Mouse (Mus musculus) forebrain, embryonic 15.5 days (tissue): Measurements from ENCODE around the gene Cox8c. TPM values are rescaled to one million over a fixed set of nuclear protein-coding genes. Genes with fewer than 3 reads are reported as not detected.

ENCODE experiments used
- ATAC-seq: fragments of 200-750 bp; cut with Nextera tagmentation; replicated peaks from 2 replicates; pipeline ENCODE4 v1.8.0; 2017; ENCODE audit warnings: mild to moderate bottlenecking, moderate TSS enrichment, moderate library complexity
- H3K27ac ChIP-seq: fragments of 300-500 bp; sonication (generic); replicated peaks from 2 replicates; pipeline ENCODE4 v1.5.1; 2015; ENCODE audit warnings: mild to moderate bottlenecking, inconsistent platforms
- H3K27me3 ChIP-seq: fragments of 300-500 bp; sonication (generic); 2 replicates; pipeline ENCODE4 v1.6.1; 2015; ENCODE audit warnings: inconsistent platforms
- H3K36me3 ChIP-seq: fragments of 300-500 bp; sonication (generic); 2 replicates; pipeline ENCODE4 v1.6.1; 2015; ENCODE audit warnings: mild to moderate bottlenecking, inconsistent platforms
- H3K4me1 ChIP-seq: fragments of 300-500 bp; sonication (generic); 2 replicates; pipeline ENCODE4 v1.6.1; 2015; ENCODE audit warnings: inconsistent platforms
- H3K4me2 ChIP-seq: fragments of 300-500 bp; sonication (generic); replicated peaks from 2 replicates; pipeline ENCODE4 v1.6.1; 2015; ENCODE audit warnings: mild to moderate bottlenecking, inconsistent platforms
- H3K4me3 ChIP-seq: fragments of 300-500 bp; sonication (generic); 2 replicates; pipeline ENCODE4 v1.5.1; 2015; ENCODE audit warnings: mild to moderate bottlenecking, inconsistent platforms
- H3K9ac ChIP-seq: fragments of 300-500 bp; sonication (generic); replicated peaks from 2 replicates; pipeline ENCODE4 v1.6.1; 2015; ENCODE audit warnings: mild to moderate bottlenecking, inconsistent platforms
- H3K9me3 ChIP-seq: fragments of 300-500 bp; sonication (generic); 2 replicates; pipeline ENCODE4 v1.6.1; 2016; ENCODE audit warnings: inconsistent platforms
- WGBS: fragments of 180-500 bp; shearing (Covaris S2); methylation state at CpG from one replicate; pipeline ENCODE4 v1.1.7; 2015; ENCODE audit warnings: mixed read lengths; 5-methylcytosine and 5-hydroxymethylcytosine counted together
- polyA plus RNA-seq: library from polyadenylated mRNA; unstranded; fragments of >200 nt; fragmentation: Nextera tagmentation; extraction: Ambion mirVana; gene quantifications from 2 replicates; pipeline ENCODE4 v1.2.1, GENCODE M21; 2015

Gene Cox8c
- not detected in 2 replicates for polyA plus RNA-seq

DNA sequence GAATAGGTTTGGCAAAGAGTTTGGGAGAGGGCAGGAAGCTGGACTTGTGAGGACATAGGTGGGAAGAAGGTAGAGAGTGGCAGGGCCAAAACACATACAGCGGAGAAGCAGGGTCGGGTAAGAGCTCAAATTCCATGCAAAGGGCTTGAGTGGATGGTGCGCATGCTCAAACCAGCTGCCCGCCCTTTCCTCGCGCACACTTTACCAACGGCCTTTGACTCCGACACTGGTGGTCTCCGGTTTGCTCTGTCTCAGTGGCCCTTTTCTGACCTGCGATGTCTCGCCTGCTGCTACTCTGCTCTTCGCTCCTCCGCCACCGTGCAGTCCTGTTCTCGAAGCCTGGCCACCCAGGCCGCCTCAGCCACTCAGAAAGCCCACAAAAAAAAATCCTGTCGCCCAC lies at the start of gene Cox8c:
TSS of gene Cox8c (plus strand) at position 226 of the 400 bp plus-strand sequence.
- no peak for ATAC-seq

DNA sequence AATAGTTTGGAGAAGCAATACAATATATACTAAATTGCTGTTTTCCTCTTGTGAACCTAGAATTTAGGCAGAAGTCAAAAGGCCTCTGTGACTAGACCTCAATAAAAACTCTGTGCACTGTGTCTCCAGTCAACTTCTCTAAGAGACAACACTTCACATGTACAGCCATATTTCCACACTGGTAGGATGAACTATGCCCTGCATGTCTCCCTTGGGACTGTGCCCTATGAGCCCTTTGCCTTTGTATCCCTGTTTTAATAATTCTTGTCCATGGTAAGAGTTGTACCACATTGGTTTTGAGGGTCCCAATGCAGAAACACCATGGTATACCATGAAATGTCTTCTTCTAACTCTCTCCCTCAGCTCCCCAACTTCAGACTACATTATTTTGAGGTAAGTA lies 38.3 kb upstream of the Cox8c start:
- Histone ChIP-seq H3K27me3 (no peaks in the 10 kb centered on the region), H3K27ac (no peak overlapping the region), H3K4me3 (no peak overlapping the region), H3K4me2 (no peak overlapping the region), H3K9me3 (no peaks in the 10 kb centered on the region), H3K9ac (no peak overlapping the region), H3K4me1 (no peaks in the 10 kb centered on the region; the same call in 1 of the 2 replicates), H3K36me3 (no peaks in the 10 kb centered on the region)
- ATAC-seq = no peak

More for the DNA sequence above, at the start of gene Cox8c:
- Histone ChIP-seq H3K36me3 (no peaks in the 10 kb centered on the region), H3K27ac (no peak within 1 kb of the TSS), H3K4me3 (no peak within 1 kb of the TSS), H3K27me3 (no peaks in the 10 kb centered on the region), H3K9ac (no peak within 1 kb of the TSS), H3K4me1 (0 out of 2 replicates have a peak, but pooled peaks cover 2% of the 10 kb centered on the region), H3K9me3 (no peaks in the 10 kb centered on the region), H3K4me2 (no peak within 1 kb of the TSS)
- WGBS = 94% methylated on average over 17 of the region's 17 CpGs

DNA sequence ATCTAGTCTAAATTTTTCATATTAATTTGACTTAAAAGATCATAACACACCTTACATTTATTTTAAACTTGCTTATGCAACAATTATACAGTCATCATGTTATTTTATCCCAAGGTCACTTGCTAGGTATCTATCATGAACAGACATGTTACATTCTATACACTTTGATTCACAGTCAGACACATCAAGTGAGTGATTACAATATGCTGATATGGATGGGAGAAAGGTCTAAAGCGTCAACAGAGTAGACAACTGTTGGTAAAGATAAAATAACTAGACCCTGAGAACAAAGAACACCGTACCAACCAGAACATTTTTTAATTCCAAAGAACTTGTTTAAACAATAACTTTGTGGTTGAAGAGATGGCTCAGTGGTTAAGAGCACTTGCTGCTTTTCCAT lies 29.3 kb upstream of the Cox8c start:
- Histone ChIP-seq H3K9ac (no peak overlapping the region), H3K9me3 (no peaks in the 10 kb centered on the region), H3K27ac (no peak overlapping the region), H3K36me3 (no peaks in the 10 kb centered on the region), H3K4me3 (no peak overlapping the region), H3K27me3 (no peaks in the 10 kb centered on the region), H3K4me1 (no peaks in the 10 kb centered on the region), H3K4me2 (no peak overlapping the region)
- WGBS = 94% methylated on average over 2 of the region's 2 CpGs
- ATAC-seq = no peak

GRCm38 (mm10) chr12:102870527-102870926 lies 28.6 kb upstream of the Cox8c start:
- Histone ChIP-seq H3K4me1 (peaks cover 4% of the 10 kb centered on the region), H3K27ac (no peak overlapping the region), H3K36me3 (no peaks in the 10 kb centered on the region), H3K4me2 (no peak overlapping the region), H3K9me3 (no peaks in the 10 kb centered on the region), H3K9ac (no peak overlapping the region), H3K27me3 (no peaks in the 10 kb centered on the region), H3K4me3 (no peak overlapping the region)
- 81% methylated on average over 1 of the region's 1 CpGs for WGBS
- no peak for ATAC-seq

DNA sequence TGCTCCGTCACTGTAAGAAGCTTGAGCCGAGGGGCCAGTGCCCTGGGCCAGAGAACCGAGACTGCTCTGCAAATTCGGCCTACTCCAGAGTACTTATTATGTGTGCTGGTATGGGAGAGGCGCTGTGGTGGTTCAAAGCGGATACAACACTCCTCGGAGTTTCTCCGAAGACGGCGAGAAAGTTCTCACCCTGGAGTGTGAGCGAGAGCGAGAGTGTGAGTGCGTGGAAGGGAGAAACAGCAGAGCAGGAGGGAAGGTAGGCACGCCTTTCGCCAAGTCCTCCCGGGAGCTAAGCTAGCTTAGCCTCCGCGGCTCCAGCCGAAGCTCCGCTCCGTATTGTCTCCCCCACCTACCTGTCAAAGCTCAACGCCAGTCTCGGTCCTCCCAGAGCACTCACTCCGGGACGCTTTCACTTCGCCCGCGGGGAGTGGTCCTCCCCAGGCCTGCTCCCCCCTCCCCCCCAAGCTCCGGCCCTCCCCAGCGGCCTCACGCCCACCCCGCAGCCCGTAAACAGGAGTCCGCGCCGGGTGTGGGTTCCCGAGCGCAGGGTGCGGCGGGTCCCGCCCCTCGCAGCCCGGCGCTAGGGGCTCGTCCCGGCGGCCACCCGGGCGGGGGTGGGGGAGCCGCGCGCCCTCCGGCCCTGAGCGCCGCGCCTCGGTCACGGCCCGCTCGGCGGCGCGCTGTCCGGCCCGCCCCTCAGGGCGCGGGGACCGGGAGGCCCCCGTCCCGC lies 21.6 kb upstream of the Cox8c start:
- H3K36me3 ChIP-seq = no peaks in the 10 kb centered on the region
- under 1% methylated on average over 68 of the region's 70 CpGs for WGBS
- H3K4me2 ChIP-seq = peak overlapping the region; percentile 67
- no peaks in the 10 kb centered on the region for H3K27me3 ChIP-seq
- no peaks in the 10 kb centered on the region for H3K9me3 ChIP-seq
- peak; percentile 80 for ATAC-seq
- H3K9ac ChIP-seq = peak overlapping the region; percentile 95
- peak overlapping the region; percentile 95 for H3K27ac ChIP-seq
- peak overlapping the region; percentile 89 for H3K4me3 ChIP-seq
- H3K4me1 ChIP-seq = peaks cover 27% of the 10 kb centered on the region

GRCm38 (mm10) chr12:102878031-102878823 lies 20.9 kb upstream of the Cox8c start, which contains the start of gene Btbd7:
Gene Btbd7, minus strand, starts transcription at chr12:102878471.
- Histone ChIP-seq H3K9ac (peak within 1 kb of the TSS; percentile 95), H3K36me3 (no peaks in the 10 kb centered on the region), H3K9me3 (no peaks in the 10 kb centered on the region), H3K27me3 (no peaks in the 10 kb centered on the region), H3K4me2 (peak within 1 kb of the TSS; percentile 67), H3K4me3 (peak within 1 kb of the TSS; percentile 89), H3K4me1 (peaks cover 27% of the 10 kb centered on the region), H3K27ac (peak within 1 kb of the TSS; percentile 95)
- 1% methylated on average over 63 of the region's 95 CpGs for WGBS
- ATAC-seq = peak; percentile 98

GRCm38 (mm10) chr12:102878901-102879300 lies 20.2 kb upstream of the Cox8c start:
- no peaks in the 10 kb centered on the region for H3K36me3 ChIP-seq
- 17% methylated on average over 7 of the region's 7 CpGs for WGBS
- no peaks in the 10 kb centered on the region for H3K9me3 ChIP-seq
- H3K4me2 ChIP-seq = peak overlapping the region; percentile 43
- H3K4me1 ChIP-seq = peaks cover 27% of the 10 kb centered on the region
- ATAC-seq = peak; percentile 20; the same call in 1 of the 2 replicates
- no peaks in the 10 kb centered on the region for H3K27me3 ChIP-seq
- H3K4me3 ChIP-seq = peak overlapping the region; percentile 89
- H3K9ac ChIP-seq = peak overlapping the region; percentile 38
- peak overlapping the region; percentile 95 for H3K27ac ChIP-seq

DNA sequence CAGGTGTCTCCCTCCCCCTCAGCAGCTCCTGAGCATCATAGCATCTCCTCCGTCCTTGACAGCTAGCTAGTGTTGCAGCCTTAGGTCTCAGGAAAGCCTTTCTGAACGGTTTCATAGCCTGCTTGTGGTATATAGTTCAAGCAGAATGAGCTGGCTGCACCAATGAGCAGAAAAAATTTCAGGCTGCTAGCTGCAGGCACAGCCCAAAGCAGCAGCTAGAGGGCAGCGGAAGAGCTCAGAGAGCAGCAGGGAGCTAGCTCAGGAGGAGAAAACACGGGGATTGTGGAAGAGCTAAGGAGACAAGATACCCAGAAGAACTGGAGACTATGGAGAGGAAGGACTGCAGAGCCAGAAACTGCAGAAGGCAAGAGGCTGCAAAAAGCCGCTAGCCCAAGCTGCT lies 13.4 kb upstream of the Cox8c start:
- Histone ChIP-seq H3K9ac (no peak overlapping the region), H3K9me3 (no peaks in the 10 kb centered on the region), H3K36me3 (no peaks in the 10 kb centered on the region), H3K4me1 (peaks cover 4% of the 10 kb centered on the region; the same call in 1 of the 2 replicates), H3K4me3 (no peak overlapping the region), H3K4me2 (no peak overlapping the region), H3K27me3 (no peaks in the 10 kb centered on the region), H3K27ac (no peak overlapping the region)
- WGBS = 19% methylated on average over 5 of the region's 5 CpGs
- ATAC-seq = peak; percentile 81

- peaks cover 4% of the 10 kb centered on the region; the same call in 1 of the 2 replicates for H3K4me1 ChIP-seq
- H3K9ac ChIP-seq = no peak overlapping the region
- H3K4me2 ChIP-seq = no peak overlapping the region
- no peak for ATAC-seq
- no peaks in the 10 kb centered on the region for H3K27me3 ChIP-seq
- 40% methylated on average over 10 of the region's 10 CpGs for WGBS
- H3K4me3 ChIP-seq = no peak overlapping the region
- H3K9me3 ChIP-seq = no peaks in the 10 kb centered on the region
- no peak overlapping the region for H3K27ac ChIP-seq
- H3K36me3 ChIP-seq = no peaks in the 10 kb centered on the region
Observed at GRCm38 (mm10) chr12:102887366-102887765, 11.8 kb upstream of the Cox8c start.

- Histone ChIP-seq H3K27me3 (no peaks in the 10 kb centered on the region), H3K4me2 (no peak overlapping the region), H3K4me1 (peaks cover 4% of the 10 kb centered on the region; the same call in 1 of the 2 replicates), H3K4me3 (no peak overlapping the region), H3K27ac (no peak overlapping the region), H3K9ac (no peak overlapping the region), H3K36me3 (no peaks in the 10 kb centered on the region), H3K9me3 (no peaks in the 10 kb centered on the region)
- WGBS = 49% methylated on average over 5 of the region's 5 CpGs
- no peak for ATAC-seq
Observed at GRCm38 (mm10) chr12:102888568-102888967, 10.5 kb upstream of the Cox8c start.

DNA sequence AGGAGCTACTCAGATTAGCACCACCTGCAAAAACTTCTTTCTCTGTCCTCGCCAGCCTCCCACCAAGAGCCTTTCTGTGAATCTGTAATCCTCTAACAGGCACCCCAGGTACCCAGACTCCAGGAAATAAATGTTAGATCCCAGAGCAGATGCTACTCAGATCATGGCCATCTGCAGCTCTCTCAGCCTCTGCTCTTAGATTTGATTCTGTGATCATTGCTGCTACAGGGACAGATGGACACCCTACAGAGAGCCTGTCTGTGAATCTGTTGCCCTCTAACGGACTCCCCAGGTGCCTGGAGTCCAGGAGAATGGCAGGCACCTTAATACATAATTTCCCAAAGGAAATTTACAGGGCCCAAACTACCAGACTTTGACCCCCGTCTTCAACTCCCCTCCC lies 9.1 kb downstream of the Cox8c start:
- no peaks in the 10 kb centered on the region for H3K9me3 ChIP-seq
- 29% methylated on average over 3 of the region's 3 CpGs for WGBS
- ATAC-seq = no peak

DNA sequence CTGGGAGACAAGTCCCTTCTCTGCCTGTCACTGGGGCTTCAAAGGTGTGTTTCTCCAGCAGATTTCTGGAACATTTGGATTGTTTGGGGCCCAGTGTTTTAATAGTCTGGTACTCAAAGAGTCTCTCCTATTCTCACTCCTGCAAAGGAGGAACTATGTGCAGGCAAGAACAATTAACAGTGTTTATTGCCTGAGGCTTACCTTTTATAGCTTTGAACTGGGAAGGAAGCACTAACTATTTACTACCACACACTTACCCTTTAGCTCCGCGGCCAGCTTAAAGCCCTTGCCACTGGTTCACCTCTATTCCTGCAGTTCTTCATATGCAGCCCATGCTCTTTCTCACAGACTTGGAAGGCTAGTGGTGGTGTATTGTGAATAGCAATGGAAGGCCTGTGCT lies 17.0 kb downstream of the Cox8c start:
- Histone ChIP-seq H3K4me3 (no peak overlapping the region), H3K4me2 (no peak overlapping the region), H3K27me3 (no peaks in the 10 kb centered on the region), H3K36me3 (no peaks in the 10 kb centered on the region), H3K9ac (no peak overlapping the region), H3K9me3 (no peaks in the 10 kb centered on the region), H3K4me1 (no peaks in the 10 kb centered on the region), H3K27ac (no peak overlapping the region)
- no peak for ATAC-seq
- 92% methylated on average over 2 of the region's 2 CpGs for WGBS

More for the DNA sequence above, 9.1 kb downstream of the Cox8c start:
- Histone ChIP-seq H3K4me1 (no peaks in the 10 kb centered on the region), H3K4me2 (no peak overlapping the region), H3K36me3 (no peaks in the 10 kb centered on the region), H3K27ac (no peak overlapping the region), H3K27me3 (no peaks in the 10 kb centered on the region), H3K9ac (no peak overlapping the region), H3K4me3 (no peak overlapping the region)
